Mouse (Mus musculus) gastrocnemius, postnatal 10 days (tissue): ENCODE data around the gene Nfil3. TPM values are rescaled to one million over a fixed set of nuclear protein-coding genes. Genes with fewer than 3 reads are reported as not detected.

ENCODE experiments used
- DNase-seq: peaks from one replicate; pipeline ENCODE4 v3.0.0; 2021; ENCODE audit warnings: mixed read lengths
- total RNA-seq, 2 experiments: library from RNA; stranded (reverse); gene quantifications; 2 replicates each; pipeline ENCODE4 v1.2.3; 2021

The Nfil3 gene
- total RNA-seq, 2 experiments from 2014 or later, result 14.8 to 18.4 TPM

- DNase-seq, result peak; percentile 87
Measured at GRCm38 (mm10) chr13:52982703-52983102, 1.8 kb upstream of the Nfil3 start.

GRCm38 (mm10) chr13:52981441-52982281 is 788 bp upstream of the Nfil3 start:
- peak; percentile 48 for DNase-seq

- DNase-seq, result peak; percentile 63
Measured at GRCm38 (mm10) chr13:52980211-52980950, 492 bp downstream of the Nfil3 start.

GRCm38 (mm10) chr13:52979331-52980051 is 1.4 kb downstream of the Nfil3 start:
- no peak for DNase-seq

GRCm38 (mm10) chr13:52978321-52978981 is 2.4 kb downstream of the Nfil3 start:
- peak; percentile 56 for DNase-seq

- no peak for DNase-seq
Measured at GRCm38 (mm10) chr13:52977757-52978156, 3.1 kb downstream of the Nfil3 start.

GRCm38 (mm10) chr13:52977221-52977609 is 3.7 kb downstream of the Nfil3 start:
- no peak for DNase-seq

GRCm38 (mm10) chr13:52976510-52977220 is 4.2 kb downstream of the Nfil3 start:
- no peak for DNase-seq

- DNase-seq, result no peak
Measured at GRCm38 (mm10) chr13:52976130-52976509, 4.8 kb downstream of the Nfil3 start.

GRCm38 (mm10) chr13:52974676-52975075 is 6.2 kb downstream of the Nfil3 start:
- peak; percentile 24 for DNase-seq

GRCm38 (mm10) chr13:52973427-52973826 is 7.4 kb downstream of the Nfil3 start:
- no peak for DNase-seq

GRCm38 (mm10) chr13:52972626-52973025 is 8.2 kb downstream of the Nfil3 start:
- DNase-seq, result no peak

GRCm38 (mm10) chr13:52970876-52971275 is 10.0 kb downstream of the Nfil3 start:
- DNase-seq, result no peak

- DNase-seq, result no peak
Measured at GRCm38 (mm10) chr13:52962922-52963321, 18.0 kb downstream of the Nfil3 start.

- no peak for DNase-seq
Measured at GRCm38 (mm10) chr13:52962361-52962760, 18.5 kb downstream of the Nfil3 start.

GRCm38 (mm10) chr13:52953779-52954553 is 26.9 kb downstream of the Nfil3 start:
- no peak for DNase-seq

- DNase-seq, result no peak
Measured at GRCm38 (mm10) chr13:52949211-52949610, 31.7 kb downstream of the Nfil3 start.

- no peak for DNase-seq
Measured at GRCm38 (mm10) chr13:52947545-52947944, 33.3 kb downstream of the Nfil3 start.

GRCm38 (mm10) chr13:52945769-52946168 is 35.1 kb downstream of the Nfil3 start:
- DNase-seq, result no peak

- no peak for DNase-seq
Measured at GRCm38 (mm10) chr13:52944116-52944515, 36.8 kb downstream of the Nfil3 start.
